Mouse (Mus musculus) megakaryocyte-erythroid progenitor cell, adult 5 weeks (primary cell): Measurements from ENCODE around the gene Adam29. TPM values are rescaled to one million over a fixed set of nuclear protein-coding genes. Genes with fewer than 3 reads are reported as not detected.

Experiments
- polyA plus RNA-seq: library from polyadenylated mRNA; stranded (reverse); fragments of >175 nt; gene quantifications from 2 replicates; pipeline ENCODE4 v1.2.3, GENCODE M21; 2012

Adam29 gene
- polyA plus RNA-seq, result not detected in 2 replicates

DNA sequence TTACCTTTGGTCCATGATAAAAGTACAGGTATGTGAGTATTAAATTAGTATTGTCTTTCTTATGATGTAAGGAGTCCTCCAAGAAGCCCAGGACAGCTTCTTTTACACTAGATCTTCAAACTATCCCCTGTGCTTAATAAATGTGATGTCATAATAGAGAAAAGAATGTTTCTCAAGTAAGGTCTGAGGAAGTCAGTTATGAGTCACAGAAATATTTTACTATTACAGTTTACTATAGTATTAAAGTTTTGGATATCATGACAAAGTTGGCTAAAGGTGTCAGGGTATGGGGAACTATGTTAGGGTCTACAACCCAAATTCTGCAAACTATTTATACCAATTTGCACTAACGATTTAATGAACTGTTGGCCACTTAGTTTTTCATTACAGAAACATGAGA, at the start of gene Adam29:
Adam29 (minus strand) TSS at position 101 of the 400 bp plus-strand sequence.

GRCm38 (mm10) chr8:55939870-55940525, 33.2 kb upstream of the Adam29 start, which contains the start of gene Glra3:
Gene Glra3, plus strand, starts transcription at chr8:55940460.

Other genes starting within 250 kb of the Adam29 start
- gene Glra3, start 33.5 kb upstream of the Adam29 start, polyA plus RNA-seq, result not detected in 2 replicates